Mouse (Mus musculus) kidney, postnatal 25 days (tissue): Measurements from ENCODE around the gene Mettl7b.

Experiments
- DNase-seq, 2 experiments: peaks; one replicate each; pipeline ENCODE4 v3.0.0; 2021; ENCODE audit warnings: mixed read lengths in 2 of 2

Gene Mettl7b

GRCm38 (mm10) chr10:128918246-128918645 is 42.5 kb downstream of the Mettl7b start:
- DNase-seq, result peak; percentile 64 to 81

GRCm38 (mm10) chr10:128917400-128917799 is 43.4 kb downstream of the Mettl7b start:
- DNase-seq, result no peak

GRCm38 (mm10) chr10:128916665-128917064 is 44.1 kb downstream of the Mettl7b start:
- DNase-seq, result no peak

- no peak for DNase-seq
Measured at GRCm38 (mm10) chr10:128915550-128915949, 45.2 kb downstream of the Mettl7b start.

GRCm38 (mm10) chr10:128913696-128914095 is 47.1 kb downstream of the Mettl7b start:
- DNase-seq, result peak; percentile 45 to 72

- peak; percentile 90 to 97 for DNase-seq
Measured at GRCm38 (mm10) chr10:128913219-128913618, 47.6 kb downstream of the Mettl7b start.

- no peak for DNase-seq
Measured at GRCm38 (mm10) chr10:128912791-128913190, 48.0 kb downstream of the Mettl7b start.

GRCm38 (mm10) chr10:128912268-128912667 is 48.5 kb downstream of the Mettl7b start:
- DNase-seq, result no peak

- DNase-seq, result no peak
Measured at GRCm38 (mm10) chr10:128911430-128911829, 49.4 kb downstream of the Mettl7b start.

- DNase-seq, result peak; percentile 74 to 86
Measured at GRCm38 (mm10) chr10:128910066-128910841, 50.5 kb downstream of the Mettl7b start.

- DNase-seq, result peak; percentile 90 to 98
Measured at GRCm38 (mm10) chr10:128909567-128910028, 51.2 kb downstream of the Mettl7b start.

- peak; percentile 73 to 81 for DNase-seq
Measured at GRCm38 (mm10) chr10:128908778-128909448, 51.9 kb downstream of the Mettl7b start.
